Mouse (Mus musculus): ENCODE measurements at regions not wholly inside any gene's neighbourhood (a gene's known extent, or its start where the extent isn't known, plus 50 kb on each side); places are given as distances from the start of the nearest gene placed in this dataset.
"Not testable (repeated sequence)": the region's sequence is repeated elsewhere in the genome, so short reads cannot be mapped to it uniquely, and the experiment has no call there.

- DNase-seq: no peak
Measured at GRCm38 (mm10) chr6:37696074-37696473, 166.1 kb downstream of the Akr1d1 start.

- DNase-seq: no peak
Measured at GRCm38 (mm10) chr6:37703946-37704345, 166.7 kb upstream of the Trim24 start.

- DNase-seq: no peak
Measured at GRCm38 (mm10) chr6:37705733-37706145, 164.9 kb upstream of the Trim24 start.

GRCm38 (mm10) chr6:37707671-37708070 is 162.9 kb upstream of the Trim24 start:
- not testable (repeated sequence) for DNase-seq

GRCm38 (mm10) chr6:37711766-37712165 is 158.8 kb upstream of the Trim24 start:
- no peak for DNase-seq

- DNase-seq: no peak
Measured at GRCm38 (mm10) chr6:37713411-37713810, 157.2 kb upstream of the Trim24 start.

GRCm38 (mm10) chr6:37714223-37714928 is 156.2 kb upstream of the Trim24 start:
- DNase-seq: no peak

- peak; percentile 43 to 48 for DNase-seq
Measured at GRCm38 (mm10) chr6:37721736-37722135, 148.9 kb upstream of the Trim24 start.

- peak; percentile 15 to 21 for DNase-seq
Measured at GRCm38 (mm10) chr6:37723337-37723736, 147.3 kb upstream of the Trim24 start.

- no peak for DNase-seq
Measured at GRCm38 (mm10) chr6:37724240-37724639, 146.4 kb upstream of the Trim24 start.

GRCm38 (mm10) chr6:37728621-37729020 is 142.0 kb upstream of the Trim24 start:
- DNase-seq: no peak

- no peak for DNase-seq
Measured at GRCm38 (mm10) chr6:37729165-37729564, 141.4 kb upstream of the Trim24 start.

- DNase-seq: no peak
Measured at GRCm38 (mm10) chr6:37730500-37731239, 139.9 kb upstream of the Trim24 start.

- peak; percentile 86 to 88 for DNase-seq
Measured at GRCm38 (mm10) chr6:37732385-37732784, 138.2 kb upstream of the Trim24 start.

- peak; percentile 17 to 24 for DNase-seq
Measured at GRCm38 (mm10) chr6:37735288-37735961, 135.2 kb upstream of the Trim24 start.

- DNase-seq: peak in 1 of 2 experiments; percentile 13
Measured at GRCm38 (mm10) chr6:37735962-37736297, 134.7 kb upstream of the Trim24 start.

- no peak for DNase-seq
Measured at GRCm38 (mm10) chr6:37740982-37741889, 129.4 kb upstream of the Trim24 start.

- not testable (repeated sequence) for DNase-seq
Measured at GRCm38 (mm10) chr6:37741916-37742315, 128.7 kb upstream of the Trim24 start.

- peak; percentile 28 to 44 for DNase-seq
Measured at GRCm38 (mm10) chr6:37744679-37745078, 125.9 kb upstream of the Trim24 start.

- DNase-seq: peak; percentile 33 to 40
Measured at GRCm38 (mm10) chr6:37745393-37746100, 125.1 kb upstream of the Trim24 start.

GRCm38 (mm10) chr6:37747793-37748192 is 122.8 kb upstream of the Trim24 start:
- DNase-seq: not testable (repeated sequence)

Data from adrenal gland, postnatal 36 days (tissue).